Mouse (Mus musculus) gastrocnemius, postnatal 25 days (tissue): Measurements from ENCODE around the gene Nkrf. TPM values are rescaled to one million over a fixed set of nuclear protein-coding genes. Genes with fewer than 3 reads are reported as not detected.
A peak's percentile ranks its signal among the peaks of the same experiment; 100 is the strongest.
"Not testable (repeated sequence)": the region's sequence is repeated elsewhere in the genome, so short reads cannot be mapped to it uniquely, and the experiment has no call there.

Experiments
- DNase-seq: peaks from one replicate; pipeline ENCODE4 v3.0.0; 2022
- long read RNA-seq, 2 experiments: library from polyadenylated mRNA; stranded (forward); transcript quantifications; one replicate each; pipeline ENCODE4 v2.0.0; 2021
- total RNA-seq, 2 experiments: library from RNA; stranded (reverse); gene quantifications; 1 replicate in 1 of 2; 2 replicates in 1 of 2; pipeline ENCODE4 v1.2.3; 2021

The Nkrf gene
- 1 to 10 TPM; 2.3 to 2.4 TPM for total RNA-seq
- long read RNA-seq, experiment 1: 0 reads
- long read RNA-seq, experiment 2: 0 reads

DNA sequence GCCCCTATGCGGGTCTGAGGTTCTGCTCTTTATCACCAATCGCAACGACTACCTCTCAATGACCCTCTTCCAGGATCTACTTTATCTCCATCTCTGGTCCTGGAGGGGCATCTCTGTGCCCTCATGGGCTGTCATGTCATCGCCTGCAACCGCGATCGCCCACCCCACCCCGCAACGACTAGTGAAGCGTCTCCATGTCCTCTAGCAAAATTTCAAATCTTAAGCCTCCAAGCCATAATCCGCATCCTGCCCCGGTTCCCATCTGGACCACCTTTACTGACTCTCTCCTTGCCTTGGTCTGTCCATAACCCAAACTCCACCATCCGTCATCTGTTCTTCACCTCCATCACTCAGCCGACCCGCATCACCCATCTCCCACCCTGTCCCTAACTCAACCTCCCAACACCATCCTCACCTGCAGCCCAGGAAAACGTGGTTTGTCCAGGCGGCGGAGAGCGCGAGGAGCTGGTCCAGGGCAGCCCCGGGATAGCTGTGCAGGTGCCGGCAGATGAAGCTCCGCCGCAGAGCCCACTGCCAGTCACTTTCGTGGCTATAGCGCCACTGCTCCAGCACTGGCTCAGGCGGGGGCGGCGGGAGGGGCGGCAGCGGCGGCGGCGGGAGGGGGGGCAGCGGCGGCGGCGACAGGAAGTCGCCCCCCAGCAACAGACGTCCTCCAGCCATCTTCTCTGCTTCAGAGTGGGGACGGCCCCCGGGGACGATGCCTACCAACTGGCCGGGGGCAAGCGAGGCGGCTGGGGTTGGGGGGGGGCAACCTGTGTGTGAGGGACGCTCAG is at the start of gene Nkrf:
Nkrf (minus strand) TSS at position 579 of the 794 bp plus-strand sequence.
- DNase-seq: no peak

DNA sequence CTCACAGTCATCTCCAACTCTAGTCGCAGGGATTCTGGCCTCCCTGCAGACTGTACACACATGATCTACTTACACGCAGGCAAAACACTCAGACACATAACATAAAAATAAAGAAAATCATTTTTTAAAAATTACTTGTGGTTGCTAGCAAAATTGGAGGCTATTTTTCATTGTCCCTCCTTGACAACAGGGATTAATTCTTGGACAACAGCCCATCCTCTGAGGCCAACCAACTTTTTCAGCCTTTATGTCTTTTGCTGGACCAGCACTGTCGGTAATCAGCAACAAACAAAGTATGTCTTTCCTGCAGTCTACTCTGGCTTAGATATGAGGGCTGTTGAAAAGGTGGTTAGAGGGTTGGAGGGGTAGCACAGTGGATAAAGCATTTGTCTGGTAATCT is 38.4 kb upstream of the Nkrf start:
- DNase-seq: no peak

DNA sequence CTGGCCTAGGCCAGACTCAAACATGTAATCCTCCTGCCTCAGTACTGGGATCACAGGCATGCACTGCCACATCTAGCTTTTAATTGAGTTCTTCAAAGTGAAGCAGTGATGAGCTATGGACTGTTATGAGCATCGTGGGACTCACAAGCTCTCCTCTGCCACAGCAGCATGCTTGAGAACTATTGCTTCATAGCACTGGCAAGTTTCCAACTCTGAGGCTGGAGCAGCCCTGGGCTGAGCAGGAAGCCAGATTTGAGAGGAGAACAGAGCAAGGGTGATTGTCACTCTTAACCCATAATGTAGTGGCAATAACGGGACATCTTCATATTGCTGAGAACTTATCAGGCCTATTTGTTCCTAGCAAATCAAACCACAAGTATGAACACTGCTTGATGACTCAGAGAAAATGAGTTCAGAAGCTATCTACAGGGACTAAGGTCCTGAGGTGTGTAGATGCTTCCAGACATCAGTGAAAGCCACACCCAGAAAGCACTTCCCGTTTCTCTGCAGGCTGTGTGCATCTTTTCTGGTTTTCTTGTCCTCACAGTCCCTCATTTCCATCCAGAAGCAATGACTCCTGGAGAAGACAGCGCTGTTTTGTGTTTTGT is 37.2 kb upstream of the Nkrf start:
- peak; percentile 47 for DNase-seq

DNA sequence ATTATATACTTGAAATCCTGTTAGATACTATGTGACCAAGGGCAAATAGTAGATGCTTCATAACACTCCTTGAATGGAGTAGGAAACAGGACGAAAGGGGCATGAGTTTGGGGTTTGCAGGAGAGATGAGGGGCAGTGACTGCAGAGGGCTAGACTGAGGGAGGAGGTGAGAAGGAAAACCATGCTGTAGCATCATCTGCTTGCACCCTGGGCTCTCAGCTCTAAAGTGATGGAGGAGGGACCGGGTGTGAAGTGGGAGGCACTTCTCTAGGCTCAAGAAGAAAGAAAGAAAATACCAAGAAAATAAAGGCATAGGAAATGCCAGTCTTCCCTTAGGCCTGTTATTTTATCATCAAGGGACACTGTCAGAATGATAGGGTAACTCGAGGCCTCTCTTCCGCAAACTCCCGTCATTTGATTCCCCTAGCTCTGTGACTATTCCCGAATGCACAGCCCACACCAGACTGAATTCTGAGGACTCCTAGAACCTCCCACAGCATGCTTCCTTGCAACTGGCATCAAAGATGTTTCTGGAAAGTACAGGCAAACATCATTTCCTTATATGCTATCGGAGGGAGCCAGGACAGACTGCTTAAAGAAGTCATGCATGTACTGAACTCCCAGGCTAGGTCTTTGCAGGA is 32.7 kb upstream of the Nkrf start:
- no peak for DNase-seq

DNA sequence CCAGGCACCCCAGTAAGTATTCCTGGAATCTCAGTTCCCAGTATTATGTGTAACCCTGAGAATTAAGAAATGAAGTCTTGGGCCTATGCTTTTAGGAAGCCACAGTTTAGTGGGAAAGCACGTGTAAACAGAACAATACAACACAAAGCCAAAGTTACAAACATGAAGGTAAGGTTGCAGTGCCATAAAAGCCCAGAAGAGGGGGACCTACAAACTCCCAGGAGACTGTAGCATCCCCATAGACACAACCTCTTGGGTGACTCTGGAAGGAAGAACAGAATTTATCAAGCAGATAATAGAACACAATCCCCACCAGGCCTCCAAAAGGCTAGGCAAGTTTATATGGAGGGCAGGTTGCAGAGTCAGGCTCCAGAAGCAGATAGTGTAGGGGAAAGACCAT is 27.9 kb upstream of the Nkrf start:
- DNase-seq: no peak

- DNase-seq: no peak
Measured at GRCm38 (mm10) chrX:36929694-36930093, 27.0 kb upstream of the Nkrf start.

DNA sequence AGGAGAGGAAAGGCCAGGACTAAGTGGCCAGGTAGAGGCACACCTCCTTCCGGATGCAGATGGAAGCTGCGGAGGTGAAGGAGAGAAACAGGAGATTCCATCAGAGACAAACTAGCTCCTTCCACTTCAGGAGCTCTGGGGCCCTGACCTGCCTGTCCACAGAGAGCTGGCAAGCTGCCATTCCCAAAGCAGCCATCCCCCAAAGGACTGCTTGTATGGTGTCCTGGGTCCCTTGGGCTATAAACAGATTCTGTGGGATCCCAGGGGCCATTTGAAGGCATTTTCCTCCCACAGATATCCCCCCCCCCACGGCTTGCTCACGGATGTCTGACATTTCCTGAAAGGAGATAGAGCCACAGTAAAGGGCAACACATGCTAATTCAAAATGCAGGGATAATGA is 26.1 kb upstream of the Nkrf start:
- DNase-seq: peak; percentile 8

GRCm38 (mm10) chrX:36921346-36921745 is 18.6 kb upstream of the Nkrf start:
- no peak for DNase-seq

DNA sequence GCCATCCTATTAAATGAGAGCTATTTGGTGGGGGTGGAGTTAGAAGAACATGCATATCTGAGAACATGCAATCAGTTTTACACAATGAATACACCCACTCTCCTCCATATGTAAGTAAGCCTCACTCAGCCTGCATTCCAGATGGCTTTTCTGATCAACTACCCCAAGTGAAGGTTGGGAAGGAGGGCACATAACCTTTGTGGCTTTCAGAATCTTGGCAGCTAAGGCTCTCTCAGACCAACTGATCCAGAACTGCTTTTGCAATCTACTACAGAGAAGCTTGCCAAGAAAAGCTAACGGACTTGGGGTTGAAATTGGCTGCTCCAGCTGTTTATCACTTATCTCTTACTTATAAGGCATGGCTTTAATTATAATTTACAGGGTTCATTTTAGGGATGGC is 15.1 kb upstream of the Nkrf start:
- DNase-seq: no peak

- no peak for DNase-seq
Measured at GRCm38 (mm10) chrX:36911343-36911742, 8.6 kb upstream of the Nkrf start.

- DNase-seq: no peak
Measured at GRCm38 (mm10) chrX:36906539-36906938, 3.8 kb upstream of the Nkrf start.

- peak; percentile 89 for DNase-seq
Measured at GRCm38 (mm10) chrX:36903115-36903768, 543 bp upstream of the Nkrf start.

DNA sequence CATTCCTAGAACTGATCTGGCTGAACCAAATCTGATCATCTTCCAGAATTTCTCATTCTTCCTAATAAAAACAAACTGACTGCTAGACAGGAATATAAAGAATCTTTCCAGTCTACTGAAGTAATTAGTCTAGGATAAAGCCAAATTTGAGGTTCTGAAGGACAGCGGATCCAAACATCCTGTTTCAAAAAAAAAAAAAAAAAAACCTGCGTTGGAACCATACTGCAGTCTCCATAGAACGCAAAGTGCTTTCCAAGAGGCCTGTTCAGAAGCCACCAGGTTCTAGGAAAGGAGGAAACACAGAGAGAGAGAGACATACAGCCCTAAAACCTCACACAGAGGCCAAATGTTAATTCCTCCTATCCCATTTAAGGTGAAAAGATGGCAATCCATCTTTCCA is 1.0 kb downstream of the Nkrf start:
- no peak for DNase-seq

- DNase-seq: not testable (repeated sequence)
Measured at GRCm38 (mm10) chrX:36898931-36899330, 3.8 kb downstream of the Nkrf start.

DNA sequence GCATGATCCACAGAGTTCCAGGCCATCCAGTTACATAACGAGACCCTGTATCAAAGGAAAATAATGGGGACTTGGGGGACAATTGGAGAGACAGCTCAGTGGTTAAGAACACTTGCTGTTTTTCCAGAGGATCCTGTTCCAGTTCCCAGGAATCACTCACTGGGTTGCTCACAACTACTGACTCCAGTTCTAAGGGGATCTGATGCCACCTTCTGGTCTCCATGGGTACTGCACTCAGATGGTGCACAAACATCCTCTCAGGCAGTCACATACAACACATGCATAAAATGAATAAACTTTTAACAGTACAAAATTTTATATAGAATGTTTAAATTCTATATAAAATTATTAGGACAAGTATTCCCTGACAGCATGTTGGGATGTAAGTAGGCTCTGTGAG is 18.0 kb downstream of the Nkrf start:
- DNase-seq: no peak

DNA sequence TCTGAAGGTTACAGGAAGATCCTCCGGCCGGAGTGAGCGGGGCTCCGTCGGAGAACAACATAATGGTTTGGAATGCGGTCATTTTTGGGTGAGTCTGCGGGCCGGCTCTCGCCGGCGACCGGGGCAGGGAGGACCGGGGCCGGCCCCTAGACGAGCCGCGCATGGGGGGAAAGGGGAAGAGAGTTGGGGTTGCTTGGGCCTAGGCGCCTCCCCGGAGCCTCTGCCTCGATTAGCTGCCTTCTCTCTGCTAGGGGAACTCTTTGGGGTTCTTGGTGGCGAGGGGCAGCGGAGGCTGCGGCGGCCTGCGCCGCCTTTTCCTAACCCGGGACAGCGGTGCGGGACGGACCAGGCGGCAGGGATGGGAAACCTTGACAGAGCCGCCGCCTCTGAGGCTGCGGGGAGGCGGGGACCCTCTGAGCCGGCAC is 28.0 kb downstream of the Nkrf start:
- no peak for DNase-seq

DNA sequence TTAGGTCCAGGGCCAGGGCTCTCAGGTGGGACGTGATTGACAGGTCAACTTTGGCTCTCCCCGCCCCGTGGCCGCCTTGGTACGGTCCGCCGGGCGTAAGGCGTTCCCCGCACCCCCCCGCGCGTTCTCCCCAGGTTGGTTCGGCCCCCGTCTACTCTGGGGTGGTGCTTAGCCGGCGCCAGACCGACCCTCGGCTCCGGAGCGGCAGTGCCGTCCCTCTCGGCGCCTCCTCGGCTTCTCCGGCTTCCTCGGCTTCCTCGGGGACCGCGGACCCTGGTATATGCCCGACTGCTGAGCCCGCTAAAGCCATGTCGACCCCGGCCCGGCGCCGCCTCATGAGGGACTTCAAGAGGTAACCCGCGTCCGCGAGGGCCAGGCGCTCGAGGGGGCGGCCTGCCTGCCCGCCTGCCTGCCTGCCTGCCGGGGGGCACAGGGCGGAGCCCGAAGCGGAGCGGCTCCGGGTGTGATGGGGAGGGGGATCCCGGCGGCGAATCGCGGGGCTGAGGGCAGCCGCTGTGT is 28.5 kb downstream of the Nkrf start:
- DNase-seq: peak; percentile 84

- DNase-seq: no peak
Measured at GRCm38 (mm10) chrX:36873765-36874164, 28.9 kb downstream of the Nkrf start, which contains the start of the genes Ube2a and C330007P06Rik. TSS of gene Ube2a (plus strand) at chrX:36873900. TSS of gene C330007P06Rik (minus strand) at chrX:36874111.

DNA sequence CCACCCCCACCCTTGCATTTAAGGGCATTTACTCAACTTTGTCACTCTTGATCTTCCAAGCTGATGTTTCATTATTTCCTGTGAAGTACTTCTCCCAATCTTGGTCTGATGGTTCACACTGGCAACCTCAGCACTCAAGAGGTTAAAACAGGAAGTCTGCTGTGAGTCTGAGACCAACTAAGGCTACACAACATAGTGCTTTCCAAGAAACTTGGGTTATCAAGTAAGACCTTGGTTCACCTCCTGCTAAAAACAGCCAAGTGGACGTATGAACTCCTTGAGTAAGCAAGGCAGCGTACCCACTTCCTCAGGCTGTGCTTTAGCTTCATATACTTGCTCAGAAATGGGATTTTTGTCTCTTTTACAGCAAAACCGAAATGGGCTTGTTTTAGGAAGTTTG is 32.3 kb downstream of the Nkrf start:
- DNase-seq: no peak

DNA sequence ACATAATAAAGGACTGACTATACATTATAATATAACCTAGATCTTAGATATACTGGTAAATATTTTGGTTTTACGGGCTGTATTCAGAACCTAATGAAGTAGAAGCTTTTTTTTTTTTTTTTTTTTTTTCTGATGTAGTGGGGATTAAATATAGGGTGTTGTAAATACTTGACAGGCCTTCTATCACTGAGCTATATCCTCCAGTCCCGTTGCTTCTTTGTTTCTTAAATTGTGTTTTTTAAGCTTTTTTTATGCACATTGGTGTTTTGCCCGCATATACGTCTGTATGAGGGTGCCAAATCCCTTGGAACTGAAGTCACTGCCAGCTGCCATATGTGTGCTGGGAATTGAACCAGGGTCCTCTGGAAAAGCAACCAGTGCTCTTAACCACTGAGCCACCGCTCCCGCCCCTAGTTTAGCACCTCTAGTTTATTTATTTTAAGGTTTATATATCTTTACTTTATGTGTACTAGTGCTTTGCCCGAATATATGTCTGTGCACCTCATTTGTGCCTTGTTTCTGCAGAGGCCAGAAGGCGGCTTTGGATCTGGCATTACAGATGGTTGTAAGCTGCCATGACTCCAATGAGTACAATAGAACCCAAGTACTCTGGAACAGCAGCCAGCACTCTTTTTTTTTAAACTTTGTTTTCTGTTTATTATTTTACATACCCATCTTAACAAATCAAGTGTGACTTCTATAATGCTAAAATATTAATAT is 37.9 kb downstream of the Nkrf start:
- DNase-seq: no peak

- DNase-seq: peak; percentile 78
Measured at GRCm38 (mm10) chrX:36863766-36864608, 38.7 kb downstream of the Nkrf start.
